ENCODE assay signal across 7 mouse cellular contexts in genomic region chr9:83833811-83834747, GRCm38 (mm10). TPM values are rescaled to one million over a fixed set of nuclear protein-coding genes. Genes with fewer than 3 reads are reported as not detected.
DNase-seq lines count a peak whose midpoint lies in the region; ATAC-seq lines count a peak whose summit lies in the region.

Gene Ttk (plus strand): TSS chr9:83834689.

- peak; percentile 99 for ATAC-seq in limb, embryonic 11.5 days (ENCODE audit: insufficient number of reproducible peaks, low FRiP score, low TSS enrichment, low read depth)
- ATAC-seq in midbrain, embryonic 14.5 days (ENCODE audit: low FRiP score, low TSS enrichment), result peak; percentile 99

- H3K27me3 ChIP-seq in embryonic facial prominence, embryonic 10.5 days (replicated peaks; ENCODE audit: low read depth, poor library complexity, severe bottlenecking), result no peaks in the 10 kb centered on the region
- no peaks in the 10 kb centered on the region for H3K27me3 ChIP-seq in limb, embryonic 11.5 days (ENCODE audit: control insufficient read depth, insufficient read depth, low read length)
- H3K27me3 ChIP-seq in midbrain, embryonic 14.5 days (ENCODE audit: control insufficient read depth, insufficient read depth, low read length), result no peaks in the 10 kb centered on the region

- peaks cover 15% of the 10 kb centered on the region for H3K36me3 ChIP-seq in embryonic facial prominence, embryonic 10.5 days (replicated peaks)
- H3K36me3 ChIP-seq in limb, embryonic 11.5 days (ENCODE audit: control insufficient read depth, insufficient read depth, low read length), result no peaks in the 10 kb centered on the region
- no peaks in the 10 kb centered on the region for H3K36me3 ChIP-seq in midbrain, embryonic 14.5 days (ENCODE audit: control insufficient read depth, insufficient read depth, low read length)

- H3K27ac ChIP-seq in embryonic facial prominence, embryonic 10.5 days (replicated peaks), result peak within 1 kb of the TSS; percentile 95
- peak within 1 kb of the TSS; percentile 80 for H3K27ac ChIP-seq in limb, embryonic 11.5 days (replicated peaks; ENCODE audit: low read depth, low read length)
- H3K27ac ChIP-seq in midbrain, embryonic 14.5 days (replicated peaks; ENCODE audit: low read depth, low read length), result peak within 1 kb of the TSS; percentile 97

- under 1% methylated on average over 38 of the region's 38 CpGs for WGBS in embryonic facial prominence, embryonic 10.5 days
- WGBS in limb, embryonic 11.5 days, result 1% methylated on average over 38 of the region's 38 CpGs
- WGBS in midbrain, embryonic 14.5 days, result under 1% methylated on average over 38 of the region's 38 CpGs

- H3K4me2 ChIP-seq in limb, embryonic 11.5 days (ENCODE audit: low read depth, severe bottlenecking), result peak within 1 kb of the TSS; percentile 61
- H3K4me2 ChIP-seq in midbrain, embryonic 14.5 days (ENCODE audit: low read length), result peak within 1 kb of the TSS; percentile 89

- H3K9me3 ChIP-seq in embryonic facial prominence, embryonic 10.5 days, result no peaks in the 10 kb centered on the region
- no peaks in the 10 kb centered on the region for H3K9me3 ChIP-seq in limb, embryonic 11.5 days (ENCODE audit: control insufficient read depth, low read length)
- no peaks in the 10 kb centered on the region for H3K9me3 ChIP-seq in midbrain, embryonic 14.5 days (ENCODE audit: control insufficient read depth, low read length)

- H3K4me1 ChIP-seq in embryonic facial prominence, embryonic 10.5 days, result peaks cover 17% of the 10 kb centered on the region
- H3K4me1 ChIP-seq in limb, embryonic 11.5 days (ENCODE audit: control insufficient read depth, insufficient read depth, low read length), result no peaks in the 10 kb centered on the region; the same call in 1 of the 2 replicates
- H3K4me1 ChIP-seq in midbrain, embryonic 14.5 days (ENCODE audit: control insufficient read depth, insufficient read depth, low read length), result no peaks in the 10 kb centered on the region; the same call in 1 of the 2 replicates

- H3K9ac ChIP-seq in limb, embryonic 11.5 days (ENCODE audit: low read length), result peak within 1 kb of the TSS; percentile 81
- H3K9ac ChIP-seq in midbrain, embryonic 14.5 days (replicated peaks; ENCODE audit: low read length), result peak within 1 kb of the TSS; percentile 64

- peak within 1 kb of the TSS; percentile 79 for H3K4me3 ChIP-seq in embryonic facial prominence, embryonic 10.5 days
- H3K4me3 ChIP-seq in limb, embryonic 11.5 days (ENCODE audit: low read depth, low read length), result peak within 1 kb of the TSS; percentile 72
- peak within 1 kb of the TSS; percentile 66 for H3K4me3 ChIP-seq in midbrain, embryonic 14.5 days (replicated peaks; ENCODE audit: low read depth, low read length)

- peak; percentile 93 for DNase-seq in adrenal gland, postnatal 10 days
- DNase-seq in embryonic facial prominence, embryonic 10.5 days (ENCODE audit: low spot score), result peak; percentile 96
- peak; percentile 100 for DNase-seq in heart, adult 11 months
- DNase-seq in kidney, adult 18-20 months, result peak; percentile 90
- peak; percentile 94 for DNase-seq in limb, embryonic 11.5 days (ENCODE audit: low spot score)
- DNase-seq in midbrain, embryonic 14.5 days, result peak; percentile 96
- DNase-seq in spleen, adult 18-20 months, result peak; percentile 82 to 89

RNA-seq across cellular contexts. Expression of gene Ttk, which starts in this region (rescaled TPM):
- total RNA-seq in adrenal gland, postnatal 10 days (2021), result 1 to 10 TPM; 8.1 to 8.8 TPM
- polyA plus RNA-seq in embryonic facial prominence, embryonic 10.5 days (2016; fragmentation: Nextera tagmentation; extraction: Ambion mirVana), result 50.5 and 50.6 TPM in 2 replicates
- 55.8 and 56.8 TPM in 2 replicates for polyA plus RNA-seq in limb, embryonic 11.5 days (2014; fragmentation: Nextera tagmentation; extraction: Ambion mirVana)
- 2.9 and 7.3 TPM in 2 replicates for polyA plus RNA-seq in midbrain, embryonic 14.5 days (2014; fragmentation: Nextera tagmentation; extraction: Ambion mirVana)

Comparison
In these comparisons a context has a peak if more than half of its experiments do, and no peak if none do; other contexts are left out.
1. Peak in every context shown above with its lines: DNase-seq, ATAC-seq, H3K4me3 ChIP-seq and H3K27ac ChIP-seq.